Mouse (Mus musculus) liver, postnatal 0 days (tissue): Measurements from ENCODE around the gene Muc4.

Source experiments
- CTCF ChIP-seq: sonication (generic); IDR thresholded peaks from 2 replicates; pipeline ENCODE4 v1.5.1; 2016; ENCODE audit warnings: antibody characterized with exemption, low read depth
- EP300 ChIP-seq: IDR thresholded peaks from 2 replicates; pipeline ENCODE4 v1.6.1; 2016; ENCODE audit warnings: antibody characterized with exemption, low read depth, mild to moderate bottlenecking

GRCm38 (mm10) chr16:32829104-32829503, 93.4 kb downstream of the Muc4 start:
- TF ChIP-seq CTCF (no peak), EP300 (no peak)
